Mouse (Mus musculus) heart, embryonic 16.5 days (tissue): ENCODE results near the gene Cxcl2. TPM values are rescaled to one million over a fixed set of nuclear protein-coding genes. Genes with fewer than 3 reads are reported as not detected.

Experiments used
- ATAC-seq: fragments of 200-750 bp; cut with Nextera tagmentation; replicated peaks from 2 replicates; pipeline ENCODE4 v1.8.0; 2017; ENCODE audit warnings: moderate number of reproducible peaks; ENCODE audit not compliant: insufficient read depth, low FRiP score; ENCODE audit errors: extremely low read depth
- H3K27ac ChIP-seq: fragments of 300-500 bp; sonication (generic); 2 replicates; pipeline ENCODE4 v1.5.1; 2014; ENCODE audit warnings: mild to moderate bottlenecking, low read length, control low read depth, moderate library complexity
- H3K27me3 ChIP-seq: fragments of 300-500 bp; sonication (generic); 2 replicates; pipeline ENCODE4 v1.6.1; 2014; ENCODE audit warnings: low read length, mixed read lengths; ENCODE audit not compliant: control insufficient read depth, insufficient read depth
- H3K36me3 ChIP-seq: fragments of 300-500 bp; sonication (generic); 2 replicates; pipeline ENCODE4 v1.6.1; 2014; ENCODE audit not compliant: control insufficient read depth, insufficient read depth
- H3K4me1 ChIP-seq: fragments of 300-500 bp; sonication (generic); 2 replicates; pipeline ENCODE4 v1.6.1; 2014; ENCODE audit warnings: low read length, mixed read lengths; ENCODE audit not compliant: control insufficient read depth, insufficient read depth
- H3K4me2 ChIP-seq: fragments of 300-500 bp; sonication (generic); 2 replicates; pipeline ENCODE4 v1.6.1; 2014; ENCODE audit warnings: low read depth, mild to moderate bottlenecking, control low read depth, low read length
- H3K4me3 ChIP-seq: fragments of 300-500 bp; sonication (generic); 2 replicates; pipeline ENCODE4 v1.5.1; 2014; ENCODE audit warnings: mild to moderate bottlenecking, control low read depth, low read length
- H3K9ac ChIP-seq: fragments of 300-500 bp; sonication (generic); 2 replicates; pipeline ENCODE4 v1.6.1; 2014; ENCODE audit warnings: low read length, control low read depth
- H3K9me3 ChIP-seq: fragments of 300-500 bp; sonication (generic); replicated peaks from 2 replicates; pipeline ENCODE4 v1.6.1; 2016; ENCODE audit warnings: low read length; ENCODE audit not compliant: control insufficient read depth
- WGBS: fragments of 180-500 bp; shearing (Covaris S2); extraction: QIAGEN DNeasy Blood & Tissue Kit; methylation state at CpG from one replicate; pipeline ENCODE4 v1.1.7; 2014; 5-methylcytosine and 5-hydroxymethylcytosine counted together
- polyA plus RNA-seq: library from polyadenylated mRNA; unstranded; fragments of >200 nt; fragmentation: Nextera tagmentation; extraction: Ambion mirVana; gene quantifications from 2 replicates; pipeline ENCODE4 v1.2.1, GENCODE M21; 2015

Cxcl2 gene
- polyA plus RNA-seq, 1 experiment from 2014 or later: not detected

- Histone ChIP-seq H3K4me3 (no peak overlapping the region), H3K27ac (peak overlapping the region; percentile 68), H3K36me3 (no peaks in the 10 kb centered on the region), H3K27me3 (no peaks in the 10 kb centered on the region), H3K9me3 (no peaks in the 10 kb centered on the region), H3K4me1 (peaks cover 12% of the 10 kb centered on the region), H3K4me2 (no peak overlapping the region), H3K9ac (no peak overlapping the region)
- WGBS: 55% methylated on average over 8 of the region's 8 CpGs
- no peak for ATAC-seq
Observed at GRCm38 (mm10) chr5:90876471-90877172, 27.0 kb upstream of the Cxcl2 start.

- no peak overlapping the region for H3K27ac ChIP-seq
- H3K4me3 ChIP-seq: no peak overlapping the region
- H3K9ac ChIP-seq: no peak overlapping the region
- no peak for ATAC-seq
- no peaks in the 10 kb centered on the region for H3K36me3 ChIP-seq
- peaks cover 12% of the 10 kb centered on the region for H3K4me1 ChIP-seq
- H3K9me3 ChIP-seq: no peaks in the 10 kb centered on the region
- H3K27me3 ChIP-seq: no peaks in the 10 kb centered on the region
- H3K4me2 ChIP-seq: no peak overlapping the region
Observed at GRCm38 (mm10) chr5:90877173-90877512, 26.5 kb upstream of the Cxcl2 start.

- no peak overlapping the region for H3K4me3 ChIP-seq
- H3K4me2 ChIP-seq: no peak overlapping the region
- peaks cover 12% of the 10 kb centered on the region for H3K4me1 ChIP-seq
- H3K27me3 ChIP-seq: no peaks in the 10 kb centered on the region
- ATAC-seq: no peak
- H3K27ac ChIP-seq: no peak overlapping the region
- H3K9me3 ChIP-seq: no peaks in the 10 kb centered on the region
- no peaks in the 10 kb centered on the region for H3K36me3 ChIP-seq
- no peak overlapping the region for H3K9ac ChIP-seq
- 65% methylated on average over 3 of the region's 3 CpGs for WGBS
Observed at GRCm38 (mm10) chr5:90879307-90880014, 24.2 kb upstream of the Cxcl2 start.

GRCm38 (mm10) chr5:90880335-90880850 lies 23.3 kb upstream of the Cxcl2 start:
- ATAC-seq: no peak
- no peak overlapping the region for H3K9ac ChIP-seq
- peaks cover 15% of the 10 kb centered on the region for H3K4me1 ChIP-seq
- no peaks in the 10 kb centered on the region for H3K27me3 ChIP-seq
- H3K36me3 ChIP-seq: no peaks in the 10 kb centered on the region
- no peak overlapping the region for H3K4me3 ChIP-seq
- H3K4me2 ChIP-seq: no peak overlapping the region
- H3K27ac ChIP-seq: no peak overlapping the region
- H3K9me3 ChIP-seq: no peaks in the 10 kb centered on the region
- 90% methylated on average over 7 of the region's 7 CpGs for WGBS

- 81% methylated on average over 4 of the region's 4 CpGs for WGBS
Observed at GRCm38 (mm10) chr5:90881021-90881420, 22.6 kb upstream of the Cxcl2 start.

GRCm38 (mm10) chr5:90881682-90882081 lies 22.0 kb upstream of the Cxcl2 start:
- ATAC-seq: no peak
- H3K27me3 ChIP-seq: no peaks in the 10 kb centered on the region
- WGBS: 79% methylated on average over 5 of the region's 5 CpGs
- no peak overlapping the region for H3K4me3 ChIP-seq
- H3K9me3 ChIP-seq: no peaks in the 10 kb centered on the region
- no peak overlapping the region for H3K9ac ChIP-seq
- no peak overlapping the region for H3K4me2 ChIP-seq
- peaks cover 5% of the 10 kb centered on the region for H3K4me1 ChIP-seq
- no peak overlapping the region for H3K27ac ChIP-seq
- no peaks in the 10 kb centered on the region for H3K36me3 ChIP-seq

More at GRCm38 (mm10) chr5:90881021-90881420, 22.6 kb upstream of the Cxcl2 start:
- ATAC-seq: no peak
- Histone ChIP-seq H3K4me2 (no peak overlapping the region), H3K27ac (no peak overlapping the region), H3K27me3 (no peaks in the 10 kb centered on the region), H3K4me1 (peaks cover 12% of the 10 kb centered on the region), H3K36me3 (no peaks in the 10 kb centered on the region), H3K9ac (no peak overlapping the region), H3K9me3 (no peaks in the 10 kb centered on the region), H3K4me3 (no peak overlapping the region)

GRCm38 (mm10) chr5:90882146-90882545 lies 21.5 kb upstream of the Cxcl2 start:
- H3K4me1 ChIP-seq: peaks cover 3% of the 10 kb centered on the region
- H3K4me3 ChIP-seq: no peak overlapping the region
- no peak overlapping the region for H3K4me2 ChIP-seq
- no peaks in the 10 kb centered on the region for H3K9me3 ChIP-seq
- H3K27me3 ChIP-seq: no peaks in the 10 kb centered on the region
- no peaks in the 10 kb centered on the region for H3K36me3 ChIP-seq
- no peak overlapping the region for H3K9ac ChIP-seq
- no peak for ATAC-seq
- H3K27ac ChIP-seq: no peak overlapping the region
- 83% methylated on average over 5 of the region's 5 CpGs for WGBS

- Histone ChIP-seq H3K9ac (no peak overlapping the region), H3K27ac (no peak overlapping the region; the same call in 1 of the 2 replicates), H3K9me3 (no peaks in the 10 kb centered on the region), H3K27me3 (no peaks in the 10 kb centered on the region), H3K4me1 (peaks cover 7% of the 10 kb centered on the region; the same call in 1 of the 2 replicates), H3K36me3 (no peaks in the 10 kb centered on the region), H3K4me3 (no peak overlapping the region), H3K4me2 (no peak overlapping the region)
- ATAC-seq: peak; percentile 38; the same call in 1 of the 2 replicates
- WGBS: 24% methylated on average over 2 of the region's 2 CpGs
Observed at GRCm38 (mm10) chr5:90884628-90885242, 18.9 kb upstream of the Cxcl2 start.

GRCm38 (mm10) chr5:90888661-90889060 lies 15.0 kb upstream of the Cxcl2 start:
- no peaks in the 10 kb centered on the region for H3K27me3 ChIP-seq
- H3K9ac ChIP-seq: no peak overlapping the region
- H3K4me3 ChIP-seq: no peak overlapping the region
- no peaks in the 10 kb centered on the region for H3K36me3 ChIP-seq
- H3K4me1 ChIP-seq: peaks cover 11% of the 10 kb centered on the region
- H3K27ac ChIP-seq: no peak overlapping the region
- H3K4me2 ChIP-seq: no peak overlapping the region
- no peak for ATAC-seq
- no peaks in the 10 kb centered on the region for H3K9me3 ChIP-seq
- 78% methylated on average over 5 of the region's 5 CpGs for WGBS
